In genomic region chr7:122970864-122971420, GRCm38 (mm10) we compare ENCODE assay signal across 8 mouse cellular contexts. TPM values are rescaled to one million over a fixed set of nuclear protein-coding genes. Genes with fewer than 3 reads are reported as not detected.
DNase-seq lines count a peak whose midpoint lies in the region; TF ChIP-seq lines count a peak whose summit lies in the region.

No protein-coding gene starts in this region.

- WGBS in thymus, adult 2 months = under 1% methylated on average over 14 of the region's 14 CpGs
- WGBS in limb, embryonic 10.5 days = 1% methylated on average over 14 of the region's 14 CpGs
- WGBS in olfactory bulb, adult 2 months = 1% methylated on average over 14 of the region's 14 CpGs

- no peak for TF ChIP-seq POLR2A in thymus, adult 2 months (IDR thresholded peaks at IDR 0.05; ENCODE audit: control insufficient read depth, extremely low read depth, insufficient read depth, low read length, poor library complexity)
- no peak for TF ChIP-seq POLR2A in olfactory bulb, adult 2 months (IDR thresholded peaks at IDR 0.05; ENCODE audit: insufficient read depth, low read depth, low read length)

- H3K4me1 ChIP-seq in thymus, adult 2 months (replicated peaks; ENCODE audit: control insufficient read depth, insufficient read depth, low read length) = peaks cover 9% of the 10 kb centered on the region; the same call in 1 of the 2 replicates
- H3K4me1 ChIP-seq in limb, embryonic 10.5 days = peaks cover 22% of the 10 kb centered on the region
- peaks cover 3% of the 10 kb centered on the region for H3K4me1 ChIP-seq in olfactory bulb, adult 2 months (ENCODE audit: control insufficient read depth, insufficient read depth, low read length)

- peak overlapping the region; percentile 36; the same call in 1 of the 2 replicates for H3K27ac ChIP-seq in thymus, adult 2 months (ENCODE audit: control insufficient read depth, insufficient read depth, low read length)
- peak overlapping the region; percentile 99 for H3K27ac ChIP-seq in limb, embryonic 10.5 days
- no peak overlapping the region for H3K27ac ChIP-seq in olfactory bulb, adult 2 months (ENCODE audit: insufficient read depth, low read depth, low read length)

- peak; percentile 63 for DNase-seq in adrenal gland, adult 2 months
- DNase-seq in adrenal gland, adult 18-20 months (ENCODE audit: low spot score in 2 of 2) = no peak
- DNase-seq in thymus, adult 2 months = no peak
- no peak for DNase-seq in thymus, postnatal 4 days
- peak; percentile 35 for DNase-seq in limb, embryonic 10.5 days (ENCODE audit: low spot score)
- DNase-seq in right cerebral cortex, postnatal 4 days = no peak
- DNase-seq in ovary, postnatal 14 days (ENCODE audit: low spot score) = no peak

- TF ChIP-seq CTCF in thymus, adult 2 months (IDR thresholded peaks at IDR 0.05; ENCODE audit: borderline replicate concordance, control insufficient read depth, extremely low read depth, insufficient read depth, low read length, poor library complexity) = no peak
- TF ChIP-seq CTCF in olfactory bulb, adult 2 months (IDR thresholded peaks at IDR 0.05; ENCODE audit: insufficient read depth, low read depth, low read length) = no peak

- H3K4me3 ChIP-seq in thymus, adult 2 months (ENCODE audit: control insufficient read depth, insufficient read depth, low read length) = peak overlapping the region; percentile 74
- peak overlapping the region; percentile 100 for H3K4me3 ChIP-seq in limb, embryonic 10.5 days
- H3K4me3 ChIP-seq in olfactory bulb, adult 2 months (ENCODE audit: insufficient read depth, low read depth, low read length) = peak overlapping the region; percentile 74

- no peaks in the 10 kb centered on the region for H3K9me3 ChIP-seq in limb, embryonic 10.5 days (replicated peaks)

- no peaks in the 10 kb centered on the region for H3K27me3 ChIP-seq in thymus, adult 2 months (ENCODE audit: control insufficient read depth, insufficient read depth, low read length)
- no peaks in the 10 kb centered on the region for H3K27me3 ChIP-seq in limb, embryonic 10.5 days (ENCODE audit: low read depth, poor library complexity, severe bottlenecking)

- peaks cover 9% of the 10 kb centered on the region; the same call in 1 of the 2 replicates for H3K36me3 ChIP-seq in thymus, adult 2 months (ENCODE audit: control insufficient read depth, insufficient read depth, low read length)
- peaks cover 44% of the 10 kb centered on the region for H3K36me3 ChIP-seq in limb, embryonic 10.5 days

RNA-seq across cellular contexts. Expression of gene Rbbp6, which starts 5.5 kb away (rescaled TPM):
- total RNA-seq in adrenal gland, adult 2 months (2021) = 10 to 100 TPM; 43.8 to 82.9 TPM
- 5.5 and 8.0 TPM in 2 replicates for polyA plus RNA-seq in adrenal gland, adult 2 months (2012; rRNA removed)
- total RNA-seq in adrenal gland, adult 18-20 months (2021) = 10 to 100 TPM; 42.7 to 62.0 TPM
- 26.9 and 27.9 TPM in 2 replicates for polyA plus RNA-seq in thymus, adult 2 months (2012; rRNA removed)
- 27.5 and 28.9 TPM in 2 replicates for polyA plus RNA-seq in limb, embryonic 10.5 days (2016; fragmentation: Nextera tagmentation; extraction: Ambion mirVana)
- 191 TPM in 1 of 2 replicates, not detected in the other for polyA plus RNA-seq in olfactory bulb, adult 2 months (2012; ENCODE audit: insufficient read depth, insufficient read length, low replicate concordance, missing spikeins)

Comparison
In these comparisons a context has a peak if more than half of its experiments do, and no peak if none do; other contexts are left out.
1. DNase-seq: peak in adrenal gland, adult 2 months (single experiment) and limb, embryonic 10.5 days (single experiment); none in adrenal gland, adult 18-20 months (0 of 2), thymus, adult 2 months (single experiment), thymus, postnatal 4 days (single experiment), right cerebral cortex, postnatal 4 days (single experiment) and ovary, postnatal 14 days (single experiment).
2. Peak in every context shown above with its lines, with median percentiles within 50 percentile points of each other: H3K4me3 ChIP-seq.